Mouse (Mus musculus) E14TG2a.4 (cell line): Measurements from ENCODE around the gene Satb1.

Experiments
- H3K27me3 ChIP-seq: 2 replicates; pipeline ENCODE4 v1.6.1; 2014; ENCODE audit warnings: low read length, control low read depth; ENCODE audit not compliant: insufficient read depth
- H3K36me3 ChIP-seq: 2 replicates; pipeline ENCODE4 v1.6.1; 2014; ENCODE audit warnings: low read length, control low read depth; ENCODE audit not compliant: insufficient read depth
- H3K4me1 ChIP-seq: replicated peaks from 2 replicates; pipeline ENCODE4 v1.6.1; 2014; ENCODE audit warnings: low read depth, low read length, control low read depth
- H3K4me3 ChIP-seq: replicated peaks from 2 replicates; pipeline ENCODE4 v1.5.1; 2014; ENCODE audit warnings: mild to moderate bottlenecking, low read length
- H3K9me3 ChIP-seq: 2 replicates; pipeline ENCODE4 v1.6.1; 2014; ENCODE audit warnings: low read length, control low read depth
- CTCF ChIP-seq: conservative IDR thresholded peaks from 2 replicates; pipeline ENCODE4 v1.5.1; 2014; ENCODE audit warnings: low read length
- NANOG ChIP-seq: IDR thresholded peaks from 2 replicates; pipeline ENCODE4 v1.6.1; 2014; ENCODE audit warnings: borderline replicate concordance, low read length, mixed read lengths
- POU5F1 ChIP-seq: IDR thresholded peaks from 2 replicates; pipeline ENCODE4 v1.6.1; 2014; ENCODE audit warnings: low read length, borderline replicate concordance

Satb1 gene

DNA sequence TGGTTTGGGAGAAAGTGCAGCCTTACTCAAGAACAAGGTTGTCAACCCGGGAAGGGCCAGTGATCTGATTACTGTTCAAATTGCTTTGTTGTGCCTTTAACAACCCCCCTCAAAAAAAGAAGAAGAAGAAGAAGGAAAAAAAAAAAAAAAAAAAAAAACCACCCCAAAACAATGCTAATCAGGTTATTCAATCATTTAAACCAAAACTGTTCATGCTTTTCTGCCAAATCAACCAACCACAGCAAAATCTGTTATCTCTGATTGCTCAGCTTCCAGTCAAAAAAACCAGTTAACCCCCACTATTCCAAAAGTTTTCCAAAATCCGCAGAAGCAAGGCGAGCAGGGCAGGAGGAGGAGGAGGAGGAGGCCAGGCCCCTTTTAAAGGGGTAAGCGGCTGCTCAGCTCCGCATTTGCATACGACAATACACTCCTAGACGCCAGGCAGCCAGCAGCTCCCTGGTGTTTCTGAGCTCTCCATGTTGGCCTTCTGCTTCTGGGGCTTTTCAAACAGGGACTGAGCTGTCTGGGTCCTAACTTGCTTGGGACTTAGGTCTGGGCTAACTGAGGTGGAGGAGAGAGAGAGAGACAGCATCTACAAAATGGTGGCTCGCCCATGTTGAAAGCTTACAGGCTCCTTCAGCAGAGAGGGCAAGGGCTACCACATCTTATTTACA, 42.6 kb downstream of the Satb1 start:
- Histone ChIP-seq H3K36me3 (no peaks in the 10 kb centered on the region), H3K4me1 (peaks cover 7% of the 10 kb centered on the region), H3K9me3 (no peaks in the 10 kb centered on the region), H3K27me3 (no peaks in the 10 kb centered on the region), H3K4me3 (no peak overlapping the region)
- TF ChIP-seq CTCF: no peak
- TF ChIP-seq POU5F1: peak; percentile 56; the same call in 1 of the 2 replicates

GRCm38 (mm10) chr17:51789777-51790176, 43.3 kb downstream of the Satb1 start:
- H3K36me3 ChIP-seq: no peaks in the 10 kb centered on the region
- TF ChIP-seq NANOG: no peak
- no peak for TF ChIP-seq POU5F1
- no peak for TF ChIP-seq CTCF
- no peak overlapping the region for H3K4me3 ChIP-seq
- no peaks in the 10 kb centered on the region for H3K9me3 ChIP-seq
- no peaks in the 10 kb centered on the region for H3K27me3 ChIP-seq
- H3K4me1 ChIP-seq: peaks cover 7% of the 10 kb centered on the region

GRCm38 (mm10) chr17:51789098-51789497, 44.0 kb downstream of the Satb1 start:
- Histone ChIP-seq H3K27me3 (no peaks in the 10 kb centered on the region), H3K36me3 (no peaks in the 10 kb centered on the region), H3K4me1 (peaks cover 7% of the 10 kb centered on the region), H3K4me3 (no peak overlapping the region), H3K9me3 (no peaks in the 10 kb centered on the region)
- TF ChIP-seq NANOG (no peak), CTCF (no peak), POU5F1 (no peak)

GRCm38 (mm10) chr17:51787955-51788354, 45.1 kb downstream of the Satb1 start:
- Histone ChIP-seq H3K9me3 (no peaks in the 10 kb centered on the region), H3K27me3 (no peaks in the 10 kb centered on the region), H3K4me1 (peaks cover 7% of the 10 kb centered on the region), H3K36me3 (no peaks in the 10 kb centered on the region), H3K4me3 (no peak overlapping the region)
- TF ChIP-seq NANOG (no peak), POU5F1 (no peak), CTCF (no peak)

DNA sequence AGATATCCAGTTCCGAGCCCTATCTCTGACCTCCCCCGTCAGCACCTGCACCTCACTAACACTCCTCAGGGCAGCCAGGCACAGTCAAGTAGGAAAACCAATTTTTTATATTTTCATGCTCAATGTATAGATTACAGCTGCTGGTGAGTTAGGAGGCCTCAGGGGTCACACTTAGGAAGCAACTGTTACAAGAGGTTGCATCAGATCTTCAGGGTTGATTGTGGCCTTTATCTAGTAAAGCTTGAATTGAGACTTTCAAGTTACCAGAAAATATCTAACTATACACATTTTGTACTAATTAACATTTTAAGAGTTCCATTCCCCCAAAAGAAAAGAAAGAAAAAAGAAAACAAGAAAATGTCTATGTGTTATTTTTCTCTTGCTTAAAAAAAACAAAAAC, 47.0 kb downstream of the Satb1 start:
- Histone ChIP-seq H3K4me1 (peaks cover 7% of the 10 kb centered on the region), H3K36me3 (peaks cover 5% of the 10 kb centered on the region), H3K4me3 (no peak overlapping the region), H3K27me3 (no peaks in the 10 kb centered on the region), H3K9me3 (no peaks in the 10 kb centered on the region)
- no peak for TF ChIP-seq POU5F1
- no peak for TF ChIP-seq NANOG
- no peak for TF ChIP-seq CTCF

DNA sequence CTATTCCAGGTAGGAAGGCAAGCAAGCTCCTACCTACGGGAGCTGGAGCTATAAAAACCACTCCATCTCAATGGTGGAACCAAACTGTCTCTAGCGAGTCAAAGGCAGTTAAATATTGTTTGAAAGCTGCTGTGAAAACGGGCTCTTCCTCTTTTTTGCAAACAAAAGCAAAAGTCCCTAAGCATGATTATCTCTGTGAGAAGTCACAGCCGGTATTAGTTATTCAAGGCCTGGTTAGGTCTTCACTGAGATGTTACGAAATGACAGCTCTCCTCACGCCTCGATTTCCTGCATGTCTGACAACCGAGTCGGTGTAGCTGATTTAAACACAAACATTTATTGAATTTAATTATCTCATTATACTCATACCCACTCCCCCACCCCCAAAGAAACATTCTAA, 48.2 kb downstream of the Satb1 start:
- Histone ChIP-seq H3K4me1 (0 out of 2 replicates have a peak, but pooled peaks cover 2% of the 10 kb centered on the region), H3K36me3 (peaks cover 5% of the 10 kb centered on the region), H3K27me3 (no peaks in the 10 kb centered on the region), H3K4me3 (no peak overlapping the region), H3K9me3 (no peaks in the 10 kb centered on the region)
- TF ChIP-seq POU5F1 (no peak), NANOG (no peak), CTCF (no peak)

- no peak for TF ChIP-seq CTCF
- TF ChIP-seq POU5F1: no peak
- TF ChIP-seq NANOG: no peak
- no peaks in the 10 kb centered on the region for H3K4me1 ChIP-seq
Measured at GRCm38 (mm10) chr17:51783591-51784279, 49.4 kb downstream of the Satb1 start.

DNA sequence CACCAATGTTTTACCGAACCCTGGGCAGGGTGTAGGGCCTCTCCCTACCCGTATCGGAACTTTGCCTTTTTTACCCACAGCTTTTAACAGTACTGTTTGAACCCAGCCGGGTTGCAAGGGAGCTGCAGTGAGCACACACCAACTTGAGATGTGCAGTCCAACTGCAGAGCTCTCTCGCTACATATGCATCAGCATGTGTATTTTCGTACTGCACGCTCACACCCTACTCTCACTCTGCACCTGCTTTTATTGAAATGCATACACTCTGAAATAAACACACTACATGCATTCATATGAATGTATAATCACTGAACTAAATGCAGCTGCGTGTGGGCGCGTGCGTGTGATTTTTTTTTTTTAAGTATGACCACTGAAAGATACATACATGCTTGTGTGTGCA, 53.1 kb downstream of the Satb1 start:
- H3K36me3 ChIP-seq: peaks cover 5% of the 10 kb centered on the region
- no peaks in the 10 kb centered on the region for H3K4me1 ChIP-seq
- TF ChIP-seq POU5F1: no peak
- no peak for TF ChIP-seq NANOG
- no peak for TF ChIP-seq CTCF
- H3K27me3 ChIP-seq: no peaks in the 10 kb centered on the region
- no peak overlapping the region for H3K4me3 ChIP-seq
- H3K9me3 ChIP-seq: no peaks in the 10 kb centered on the region

More at GRCm38 (mm10) chr17:51783591-51784279, 49.4 kb downstream of the Satb1 start:
- Histone ChIP-seq H3K36me3 (peaks cover 5% of the 10 kb centered on the region), H3K9me3 (no peaks in the 10 kb centered on the region), H3K27me3 (no peaks in the 10 kb centered on the region), H3K4me3 (no peak overlapping the region)
